ENCODE assay signal across 26 mouse cellular contexts in genomic region chr15:25282346-25282745, GRCm38 (mm10).
DNase-seq lines count a peak whose midpoint lies in the region; ATAC-seq and TF ChIP-seq lines count a peak whose summit lies in the region.
"Had no signal": no experiment of that assay in that cellular context is flagged by ENCODE, and none has a peak within 500 bp of the region (broad histone marks: within the 10 kb centered on the region; RNA-seq: fewer than 3 reads in every experiment).

No protein-coding gene starts in this region.

- no peak for TF ChIP-seq POLR2A in bone marrow macrophage, adult 2 months (IDR thresholded peaks at IDR 0.05; ENCODE audit: borderline replicate concordance, low read depth, low read length)

- peak; percentile 36 for DNase-seq in lung, postnatal 36 days
- no peak for DNase-seq in lung, postnatal 25 days (ENCODE audit: low spot score)
- DNase-seq in gastrocnemius, adult 8-10 months (ENCODE audit: low spot score in 2 of 2), result no peak
- DNase-seq: adrenal gland, postnatal 14 days; cerebellum, adult 18-20 months; cerebellum, postnatal 14 days; embryo, embryonic 11 days; gastrocnemius, postnatal 10 days; heart, postnatal 14 days; kidney, postnatal 25 days; liver, postnatal 0 days; midbrain, embryonic 14.5 days had no signal

- ATAC-seq in granulocyte monocyte progenitor cell, adult 5-6 weeks (replicated peaks; ENCODE audit: poor library complexity, severe bottlenecking), result peak; percentile 82
- peak; percentile 73 for ATAC-seq in neutrophil, adult 5-6 weeks (ENCODE audit: extremely low read depth, insufficient number of reproducible peaks, low FRiP score, poor library complexity, severe bottlenecking)
- no peak for ATAC-seq in cerebellum, adult (ENCODE audit: insufficient number of reproducible peaks, low FRiP score, low TSS enrichment)
- ATAC-seq: activated CD4-positive, CD25-positive, alpha-beta regulatory T cell, adult 4 months; forebrain, embryonic 13.5 days; intestine, postnatal 0 days; liver, postnatal 0 days; lung, postnatal 0 days had no signal

- no peak overlapping the region for H3K4me3 ChIP-seq in bone marrow macrophage, adult 2 months (ENCODE audit: insufficient read depth, low read length)
- H3K4me3 ChIP-seq: embryonic facial prominence, embryonic 13.5 days; erythroblast, embryonic 14.5 days; forebrain, embryonic 13.5 days; heart, embryonic 12.5 days; hindbrain, embryonic 12.5 days; limb, embryonic 12.5 days; neural tube, embryonic 13.5 days had no signal

- TF ChIP-seq CTCF in bone marrow macrophage, adult 2 months (IDR thresholded peaks at IDR 0.05; ENCODE audit: low read depth, low read length), result no peak

- H3K4me1 ChIP-seq in bone marrow macrophage, adult 2 months (ENCODE audit: control insufficient read depth, insufficient read depth, low read length), result peaks cover 44% of the 10 kb centered on the region
- H3K4me1 ChIP-seq: heart, embryonic 12.5 days had no signal

- peak overlapping the region; percentile 66 for H3K27ac ChIP-seq in bone marrow macrophage, adult 2 months (ENCODE audit: insufficient read depth, low read depth, low read length)
- H3K27ac ChIP-seq: embryonic facial prominence, embryonic 13.5 days; forebrain, embryonic 13.5 days; hindbrain, embryonic 12.5 days; limb, embryonic 12.5 days; neural tube, embryonic 13.5 days had no signal
